Mouse (Mus musculus): ENCODE measurements around the gene Hip1r.

The Hip1r gene

DNA sequence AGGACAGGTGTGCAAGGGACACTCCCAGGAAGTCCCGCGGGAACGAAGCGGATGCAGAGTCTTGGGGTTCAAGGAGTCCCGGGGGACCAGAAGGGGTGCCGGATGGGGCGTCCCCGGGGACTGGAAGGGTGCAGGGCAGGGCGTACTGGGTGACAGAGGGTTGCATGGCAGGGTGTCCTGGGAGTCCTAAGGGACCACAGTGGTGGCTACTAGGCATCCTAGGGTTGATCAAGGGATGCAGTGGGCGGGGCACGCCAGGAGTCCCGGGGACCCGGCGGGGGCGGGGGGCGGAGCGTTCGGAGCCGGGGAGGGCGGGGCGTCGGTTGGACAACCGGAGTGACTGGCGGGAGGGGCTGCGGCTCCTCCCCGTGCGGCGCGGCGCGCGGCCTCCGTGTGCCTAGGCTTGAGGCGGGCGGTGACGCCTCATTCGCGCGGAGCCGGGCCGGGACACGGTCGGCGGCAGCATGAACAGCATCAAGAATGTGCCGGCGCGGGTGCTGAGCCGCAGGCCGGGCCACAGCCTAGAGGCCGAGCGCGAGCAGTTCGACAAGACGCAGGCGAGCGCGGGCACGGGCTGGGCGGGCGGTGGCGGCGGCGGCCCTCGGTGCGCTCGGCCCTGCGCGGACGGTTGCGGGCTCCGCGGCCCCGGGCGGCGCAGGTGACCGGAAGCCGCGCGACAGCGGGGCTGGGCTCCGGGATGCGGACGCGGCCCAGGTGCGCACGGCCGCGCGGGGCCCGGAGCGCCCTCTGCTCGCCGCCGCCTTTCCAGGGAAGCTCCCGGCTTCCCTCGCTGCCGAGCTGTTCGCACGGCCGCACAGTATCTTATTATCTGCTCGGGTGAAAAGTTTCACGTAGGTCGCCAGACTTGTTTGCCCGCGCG is at the start of gene Hip1r:
TSS of gene Hip1r (plus strand) at position 330 of the 880 bp plus-strand sequence.
- DNase-seq, result peak; percentile 80

- no peak for DNase-seq
Observed at GRCm38 (mm10) chr5:123927118-123927517, 46.3 kb upstream of the Hip1r start, which contains the start of gene Gm43518. Gm43518 (plus strand) TSS chr5:123927418.

DNA sequence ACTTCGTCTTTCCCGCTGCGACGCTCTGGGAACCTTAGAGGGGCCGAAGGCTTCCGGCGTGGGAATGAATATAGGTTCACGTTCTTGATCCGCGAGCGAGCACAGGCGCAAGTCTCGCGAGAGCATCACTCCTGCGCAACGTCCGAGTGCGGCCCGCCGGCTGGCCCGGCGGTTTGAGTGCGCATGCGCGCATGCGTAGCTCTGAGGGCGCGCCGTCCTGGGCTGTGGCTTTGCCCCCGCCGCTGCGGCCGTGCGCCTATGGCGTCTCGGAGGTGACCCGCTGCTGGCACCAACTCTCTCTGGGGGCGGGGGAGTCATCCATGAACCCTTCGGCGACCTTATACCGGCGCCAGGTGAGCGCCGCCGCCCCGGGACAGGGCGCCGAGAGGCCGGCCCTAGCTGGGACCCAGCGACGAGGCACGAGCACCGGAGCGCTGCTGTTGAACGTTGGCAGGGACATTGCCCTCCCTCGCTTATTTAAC is 42.9 kb upstream of the Hip1r start, which contains the start of gene Ccdc62:
TSS of gene Ccdc62 (plus strand) at position 172 of the 482 bp plus-strand sequence.
- peak; percentile 91 for DNase-seq

GRCm38 (mm10) chr5:123931131-123931530 is 42.3 kb upstream of the Hip1r start:
- DNase-seq, result no peak

- DNase-seq, result no peak
Observed at GRCm38 (mm10) chr5:123932927-123933326, 40.5 kb upstream of the Hip1r start.

GRCm38 (mm10) chr5:123933556-123933955 is 39.9 kb upstream of the Hip1r start:
- no peak for DNase-seq

GRCm38 (mm10) chr5:123933957-123934591 is 39.4 kb upstream of the Hip1r start:
- no peak for DNase-seq

DNA sequence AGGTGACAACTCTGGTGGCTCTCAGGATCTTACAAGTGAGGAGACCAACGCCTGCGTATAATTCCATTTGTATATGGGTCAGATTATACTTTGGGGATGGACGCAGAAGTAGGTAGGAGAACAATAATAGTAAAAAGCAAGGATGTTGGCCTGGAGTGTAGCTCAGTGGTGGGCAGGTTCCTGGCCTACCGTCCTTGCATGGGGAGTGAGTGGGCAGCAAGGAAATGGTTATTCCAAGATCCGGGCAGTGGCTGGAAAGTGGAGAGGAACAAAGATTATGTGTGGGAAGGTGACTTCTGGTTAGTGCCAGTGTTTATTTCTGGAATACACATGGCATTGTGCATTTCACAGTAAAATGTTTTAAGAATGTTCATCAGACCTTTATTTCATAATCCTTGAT is 37.5 kb upstream of the Hip1r start:
- no peak for DNase-seq

DNA sequence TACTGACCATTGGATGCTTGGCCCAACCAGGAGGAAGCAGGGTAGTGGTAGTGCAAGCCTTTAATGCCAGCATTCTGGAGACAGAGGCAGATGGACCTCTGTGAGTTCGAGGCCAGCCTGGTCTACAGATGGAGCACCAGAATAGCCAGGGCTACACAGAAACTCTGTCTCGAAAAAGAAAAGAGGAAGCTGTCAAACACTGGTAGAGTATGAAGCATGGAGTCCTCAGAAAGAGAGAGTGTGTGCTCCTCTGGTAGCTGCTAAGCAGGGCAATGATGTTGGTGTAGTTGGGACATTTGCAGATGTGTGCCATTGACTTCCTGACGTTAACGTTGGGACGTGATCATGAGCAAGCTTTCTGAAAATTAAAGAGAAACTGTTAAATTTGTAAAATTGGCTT is 34.9 kb upstream of the Hip1r start:
- no peak for DNase-seq

GRCm38 (mm10) chr5:123946546-123946945 is 26.9 kb upstream of the Hip1r start:
- DNase-seq, result no peak

DNA sequence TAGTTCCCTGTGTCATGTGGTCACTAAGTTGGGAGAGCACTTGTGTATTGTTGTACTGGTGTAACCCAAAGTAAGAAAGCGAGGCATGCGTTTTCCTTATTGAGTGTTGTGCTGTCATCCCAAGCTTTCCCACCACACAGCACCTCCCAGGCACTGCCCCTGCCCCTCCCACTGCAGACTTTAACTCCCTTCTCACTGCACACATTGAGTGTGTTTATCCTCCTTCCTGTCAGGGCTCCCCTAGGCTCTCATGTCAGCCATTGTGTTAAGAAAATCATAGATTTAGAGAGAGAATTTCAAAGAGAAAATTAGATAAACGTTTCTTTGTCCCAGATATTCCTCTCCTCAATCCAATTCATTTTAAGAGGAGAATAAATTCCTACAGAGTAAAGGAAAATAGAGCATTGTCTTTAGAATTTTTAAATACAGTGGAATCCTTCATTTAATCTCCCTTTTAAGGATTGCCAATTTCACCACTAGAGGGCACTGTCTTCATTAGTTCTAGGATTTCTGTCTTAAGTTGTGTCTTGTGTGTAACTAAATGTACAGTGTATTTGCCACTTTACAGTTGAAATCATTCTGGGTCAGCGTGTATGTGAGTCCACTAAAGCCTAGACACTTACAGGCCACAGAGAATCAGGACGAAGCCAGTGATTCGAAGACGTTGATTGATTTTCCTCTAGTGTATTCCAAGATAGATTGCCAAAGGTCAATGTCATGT is 26.2 kb upstream of the Hip1r start:
- DNase-seq, result no peak

DNA sequence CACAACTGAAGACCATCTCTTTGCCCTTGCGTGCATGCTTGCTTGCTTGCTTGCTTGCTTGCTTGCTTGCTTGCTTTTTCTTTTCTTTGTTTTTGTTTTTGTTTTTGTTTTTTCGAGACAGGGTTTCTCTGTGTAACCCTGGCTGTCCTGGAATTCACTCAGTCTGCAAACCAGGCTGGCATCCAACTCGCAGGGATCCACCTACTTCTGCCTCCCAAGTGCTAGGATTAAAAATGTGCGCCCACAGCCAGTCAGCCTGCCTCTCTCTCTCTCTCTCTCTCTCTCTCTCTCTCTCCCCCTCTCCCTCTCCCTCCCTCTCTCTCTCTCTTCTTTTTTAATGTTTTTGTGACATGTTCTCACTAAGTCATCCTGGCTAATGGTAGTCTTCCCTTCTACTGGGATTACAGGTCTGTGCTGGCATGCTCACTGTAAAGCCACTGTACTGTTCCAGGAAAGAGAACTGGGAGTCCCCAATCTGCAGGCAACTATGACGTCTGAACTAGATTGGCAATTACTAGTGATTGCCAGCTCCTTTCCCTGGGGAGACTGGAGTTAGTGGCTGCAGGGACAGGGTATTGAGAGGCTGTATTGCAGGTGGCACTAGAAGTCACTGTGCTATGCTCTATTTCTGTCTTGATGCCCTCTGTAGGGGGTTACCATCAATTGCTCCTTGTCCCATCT is 20.9 kb upstream of the Hip1r start:
- no peak for DNase-seq

GRCm38 (mm10) chr5:123957213-123957612 is 16.2 kb upstream of the Hip1r start:
- DNase-seq, result no peak

GRCm38 (mm10) chr5:123959018-123959417 is 14.4 kb upstream of the Hip1r start:
- DNase-seq, result no peak

GRCm38 (mm10) chr5:123960129-123960528 is 13.3 kb upstream of the Hip1r start:
- DNase-seq, result no peak

DNA sequence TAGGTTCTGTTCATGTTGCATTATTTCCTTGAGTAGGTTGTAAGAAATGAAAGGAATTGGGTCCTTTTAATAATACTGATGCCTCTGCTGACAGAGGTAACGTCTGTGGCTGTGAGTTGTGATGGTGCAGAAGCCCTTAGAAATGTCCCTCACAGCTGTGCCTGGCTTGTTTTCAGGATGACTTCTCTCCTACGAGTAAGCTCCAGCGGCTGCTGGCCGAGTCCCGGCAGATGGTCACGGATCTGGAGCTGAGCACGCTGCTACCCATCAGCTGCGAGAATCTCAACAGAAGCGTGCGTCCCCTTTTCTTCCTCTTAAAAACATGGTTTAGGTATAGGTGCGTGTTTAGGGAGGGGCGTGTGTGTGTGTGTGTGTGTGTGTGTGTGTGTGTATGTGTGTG is 12.4 kb upstream of the Hip1r start:
- no peak for DNase-seq

DNA sequence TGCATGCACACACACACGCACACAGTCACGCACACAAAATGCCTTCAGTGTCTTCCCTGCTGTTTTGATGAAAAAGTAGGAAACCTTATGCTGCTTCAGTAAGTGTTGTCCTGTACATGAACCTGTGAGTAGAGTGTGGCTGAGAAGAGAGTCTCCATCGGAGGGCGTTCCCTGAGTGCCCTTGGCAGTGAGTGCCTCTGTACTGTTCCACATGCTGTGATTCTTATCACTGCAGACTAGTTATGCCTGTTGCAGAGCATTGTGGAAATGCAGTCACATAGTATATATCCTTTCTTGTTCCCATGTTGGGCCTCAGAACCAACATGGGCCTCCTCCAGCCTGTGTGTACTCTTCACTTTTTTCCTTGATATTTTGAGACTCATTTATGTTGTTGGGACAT is 9.2 kb upstream of the Hip1r start:
- no peak for DNase-seq

DNA sequence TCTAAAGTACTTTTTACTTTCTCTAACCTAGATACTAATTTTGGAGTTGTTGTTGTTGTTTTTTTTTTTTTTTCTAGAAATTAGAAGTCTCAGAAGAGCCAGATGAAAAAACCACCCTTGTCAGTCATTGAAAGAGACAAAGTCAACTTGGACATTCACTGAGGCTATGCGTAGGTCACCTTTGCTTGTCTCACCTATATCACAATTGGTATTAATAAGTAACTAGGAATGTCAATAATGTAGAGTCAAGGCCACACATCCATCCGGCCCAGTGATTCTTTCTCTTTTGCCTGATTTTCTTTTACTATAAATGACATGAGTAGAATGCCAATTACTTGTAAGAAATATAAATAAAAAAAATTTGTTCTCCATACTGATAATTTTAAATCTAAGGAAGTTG is 6.7 kb upstream of the Hip1r start:
- no peak for DNase-seq

DNA sequence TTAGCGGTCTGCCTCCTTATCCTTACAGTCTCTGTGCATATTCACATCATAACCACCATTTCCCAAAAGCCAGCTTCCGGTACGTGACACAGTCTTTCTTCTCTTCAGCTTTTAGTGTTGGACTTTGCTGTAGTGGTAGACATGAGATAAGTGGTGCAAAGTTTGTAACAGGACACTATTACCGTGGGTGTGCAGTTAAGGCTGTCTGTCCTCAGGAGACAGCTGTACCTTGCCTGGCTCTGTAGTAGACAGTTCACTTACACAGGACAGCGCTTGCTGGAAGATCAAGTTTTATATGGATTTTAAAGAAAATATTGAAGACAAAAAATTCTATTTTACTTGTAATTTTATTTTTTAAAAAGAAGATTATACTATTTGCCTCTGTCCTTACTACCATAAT is 5.0 kb upstream of the Hip1r start:
- no peak for DNase-seq

GRCm38 (mm10) chr5:123969216-123969615 is 4.2 kb upstream of the Hip1r start:
- peak; percentile 75 for DNase-seq

- no peak for DNase-seq
Observed at GRCm38 (mm10) chr5:123970576-123970975, 2.9 kb upstream of the Hip1r start.

DNA sequence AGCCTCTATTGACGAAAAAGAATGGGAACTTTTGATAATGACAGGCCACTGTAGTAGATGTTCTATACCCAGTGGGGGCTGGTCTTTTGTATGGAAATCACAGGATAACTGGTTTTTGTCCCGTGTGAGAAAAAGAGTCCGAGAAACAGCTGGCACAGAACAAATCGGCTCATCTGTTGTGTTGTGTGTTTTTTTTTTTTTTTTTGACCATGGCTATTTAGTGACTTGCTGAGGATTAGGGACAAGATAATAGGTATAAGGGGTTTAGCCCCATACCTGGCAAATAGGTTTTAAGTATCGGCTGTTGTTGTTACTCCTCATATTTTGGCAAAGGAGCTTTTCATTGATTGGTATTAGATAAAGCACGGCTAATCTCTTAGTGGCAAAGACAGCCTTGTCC is 975 bp upstream of the Hip1r start:
- no peak for DNase-seq

GRCm38 (mm10) chr5:123974179-123974485 is 704 bp downstream of the Hip1r start:
- DNase-seq, result no peak
